ENCODE assay signal across 16 mouse cellular contexts in the genomic region with DNA sequence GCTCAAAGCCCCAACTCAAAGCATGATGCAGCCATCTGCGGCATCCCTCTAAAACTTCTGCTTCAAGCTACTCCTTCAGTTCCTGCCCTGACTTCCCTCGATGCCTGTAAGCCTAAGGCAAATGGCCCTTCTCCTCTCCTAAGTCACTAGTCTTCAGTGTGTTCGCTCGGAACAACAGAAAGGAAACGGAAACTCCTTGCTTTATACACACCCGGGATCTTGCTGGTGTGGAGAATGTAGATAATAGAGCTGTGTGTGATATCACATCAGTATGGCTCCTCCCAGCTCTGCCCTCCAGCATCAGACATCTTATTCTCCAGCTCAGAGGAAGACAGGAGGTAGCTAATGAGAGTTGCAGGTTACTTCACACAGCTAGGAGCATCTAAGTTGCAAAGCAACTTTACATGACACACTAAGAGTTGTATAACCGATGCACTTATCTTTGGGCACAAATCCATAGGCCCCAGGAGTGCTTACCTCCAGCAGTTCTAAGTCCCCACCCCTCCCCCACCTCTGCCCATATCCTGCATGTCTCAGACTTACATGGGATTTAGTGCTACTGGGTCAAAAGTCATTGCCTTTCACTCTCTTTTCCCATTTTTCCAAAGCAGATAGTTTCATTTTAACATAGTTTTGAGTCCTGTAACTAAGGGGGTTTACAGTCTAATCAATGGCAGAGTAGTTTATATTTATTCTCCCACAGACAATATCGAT. TPM values are rescaled to one million over a fixed set of nuclear protein-coding genes. Genes with fewer than 3 reads are reported as not detected.
A peak's percentile ranks its signal among the peaks of the same experiment; 100 is the strongest.
DNase-seq lines count a peak whose midpoint lies in the region; ATAC-seq lines count a peak whose summit lies in the region.
"Had no signal": no experiment of that assay in that cellular context is flagged by ENCODE, and none has a peak within 500 bp of the region (broad histone marks: within the 10 kb centered on the region; RNA-seq: fewer than 3 reads in every experiment).

No protein-coding gene starts in this region.

- DNase-seq in adipocyte (ENCODE audit: low spot score) (peak; percentile 61), MN1 (ENCODE audit: low spot score) (no peak)
- no peak for DNase-seq in hindbrain, embryonic 10.5 days (ENCODE audit: low spot score)
- DNase-seq in frontal cortex, adult 2 months (ENCODE audit: extremely low spot score in 1 of 2, low spot score in 1 of 2) = no peak
- DNase-seq: cerebellum, adult 2 months; spleen, adult 18-20 months; thymus, postnatal 25 days had no signal

- no peak overlapping the region for H3K4me3 ChIP-seq in intestine, embryonic 16.5 days (ENCODE audit: low read length)
- no peak overlapping the region for H3K4me3 ChIP-seq in intestine, embryonic 15.5 days (replicated peaks)
- peak overlapping the region; percentile 36 for H3K4me3 ChIP-seq in liver, embryonic 15.5 days (replicated peaks)
- H3K4me3 ChIP-seq in hindbrain, embryonic 10.5 days = no peak overlapping the region
- H3K4me3 ChIP-seq: embryonic facial prominence, embryonic 13.5 days; forebrain, embryonic 12.5 days; kidney, embryonic 15.5 days; limb, embryonic 15.5 days; midbrain, embryonic 10.5 days had no signal

- no peak overlapping the region for H3K9ac ChIP-seq in intestine, embryonic 16.5 days (ENCODE audit: low read depth, low read length)
- H3K9ac ChIP-seq in intestine, embryonic 15.5 days = no peak overlapping the region
- peak overlapping the region; percentile 26; the same call in 1 of the 2 replicates for H3K9ac ChIP-seq in liver, embryonic 15.5 days
- H3K9ac ChIP-seq: embryonic facial prominence, embryonic 13.5 days; forebrain, embryonic 12.5 days; kidney, embryonic 15.5 days; limb, embryonic 15.5 days had no signal

- H3K27me3 ChIP-seq in intestine, embryonic 16.5 days (replicated peaks; ENCODE audit: control insufficient read depth, insufficient read depth, low read length) = no peaks in the 10 kb centered on the region
- H3K27me3 ChIP-seq in intestine, embryonic 15.5 days (replicated peaks) = no peaks in the 10 kb centered on the region
- H3K27me3 ChIP-seq in liver, embryonic 15.5 days = peaks cover 9% of the 10 kb centered on the region; the same call in 1 of the 2 replicates
- peaks cover 17% of the 10 kb centered on the region for H3K27me3 ChIP-seq in hindbrain, embryonic 10.5 days (ENCODE audit: insufficient read depth, poor library complexity, severe bottlenecking)
- H3K27me3 ChIP-seq: kidney, embryonic 15.5 days had no signal

- no peaks in the 10 kb centered on the region for H3K9me3 ChIP-seq in intestine, embryonic 16.5 days (ENCODE audit: control insufficient read depth, low read length)
- H3K9me3 ChIP-seq in intestine, embryonic 15.5 days = no peaks in the 10 kb centered on the region
- no peaks in the 10 kb centered on the region for H3K9me3 ChIP-seq in liver, embryonic 15.5 days (replicated peaks)
- no peaks in the 10 kb centered on the region for H3K9me3 ChIP-seq in hindbrain, embryonic 10.5 days
- H3K9me3 ChIP-seq: embryonic facial prominence, embryonic 13.5 days; forebrain, embryonic 12.5 days; kidney, embryonic 15.5 days; limb, embryonic 15.5 days; midbrain, embryonic 10.5 days had no signal

- WGBS in intestine, embryonic 16.5 days = 71% methylated on average over 8 of the region's 8 CpGs
- 75% methylated on average over 8 of the region's 8 CpGs for WGBS in intestine, embryonic 15.5 days
- 26% methylated on average over 8 of the region's 8 CpGs for WGBS in liver, embryonic 15.5 days (ENCODE audit: insufficient replicate concordance)
- 84% methylated on average over 8 of the region's 8 CpGs for WGBS in hindbrain, embryonic 10.5 days

- H3K36me3 ChIP-seq in intestine, embryonic 16.5 days (ENCODE audit: control insufficient read depth, insufficient read depth, low read length) = no peaks in the 10 kb centered on the region
- no peaks in the 10 kb centered on the region for H3K36me3 ChIP-seq in intestine, embryonic 15.5 days
- H3K36me3 ChIP-seq in liver, embryonic 15.5 days (replicated peaks) = no peaks in the 10 kb centered on the region
- no peaks in the 10 kb centered on the region for H3K36me3 ChIP-seq in hindbrain, embryonic 10.5 days
- H3K36me3 ChIP-seq: embryonic facial prominence, embryonic 13.5 days; forebrain, embryonic 12.5 days; kidney, embryonic 15.5 days; limb, embryonic 15.5 days; midbrain, embryonic 10.5 days had no signal

- peaks cover 5% of the 10 kb centered on the region; the same call in 1 of the 2 replicates for H3K4me1 ChIP-seq in intestine, embryonic 16.5 days (ENCODE audit: control insufficient read depth, insufficient read depth, low read length)
- H3K4me1 ChIP-seq in intestine, embryonic 15.5 days (replicated peaks) = 0 out of 2 replicates have a peak, but pooled peaks cover 3% of the 10 kb centered on the region
- peaks cover 82% of the 10 kb centered on the region for H3K4me1 ChIP-seq in liver, embryonic 15.5 days (replicated peaks)
- H3K4me1 ChIP-seq in hindbrain, embryonic 10.5 days (replicated peaks) = peaks cover 9% of the 10 kb centered on the region
- H3K4me1 ChIP-seq: forebrain, embryonic 12.5 days had no signal

- H3K4me2 ChIP-seq in intestine, embryonic 16.5 days (ENCODE audit: low read depth, low read length) = no peak overlapping the region
- H3K4me2 ChIP-seq in intestine, embryonic 15.5 days (replicated peaks) = no peak overlapping the region
- H3K4me2 ChIP-seq in liver, embryonic 15.5 days = peak overlapping the region; percentile 66
- H3K4me2 ChIP-seq: embryonic facial prominence, embryonic 13.5 days; forebrain, embryonic 12.5 days; kidney, embryonic 15.5 days; limb, embryonic 15.5 days had no signal

- ATAC-seq in intestine, embryonic 16.5 days = 0 out of 2 replicates have a peak, but pooled peaks have one; percentile 23
- ATAC-seq in intestine, embryonic 15.5 days = no peak
- 0 out of 2 replicates have a peak, but pooled peaks have one; percentile 7 for ATAC-seq in common myeloid progenitor, adult 5-6 weeks (replicated peaks; ENCODE audit: low read depth, poor library complexity, severe bottlenecking)
- peak; percentile 87 for ATAC-seq in liver, embryonic 15.5 days (ENCODE audit: insufficient read depth)

- H3K27ac ChIP-seq in intestine, embryonic 16.5 days (ENCODE audit: low read length) = no peak overlapping the region
- H3K27ac ChIP-seq in intestine, embryonic 15.5 days = no peak overlapping the region
- H3K27ac ChIP-seq in liver, embryonic 15.5 days (replicated peaks) = peak overlapping the region; percentile 84
- H3K27ac ChIP-seq in hindbrain, embryonic 10.5 days = no peak overlapping the region
- H3K27ac ChIP-seq: embryonic facial prominence, embryonic 13.5 days; forebrain, embryonic 12.5 days; kidney, embryonic 15.5 days; limb, embryonic 15.5 days; midbrain, embryonic 10.5 days had no signal

RNA-seq across cellular contexts. Expression of gene Psen2, which starts 1.2 kb away (rescaled TPM):
- polyA plus RNA-seq in intestine, embryonic 16.5 days (2015; fragmentation: Nextera tagmentation; extraction: Ambion mirVana) = 22.6 and 25.2 TPM in 2 replicates
- polyA plus RNA-seq in intestine, embryonic 15.5 days (2015; fragmentation: Nextera tagmentation; extraction: Ambion mirVana) = 16.0 and 21.6 TPM in 2 replicates
- total RNA-seq in common myeloid progenitor, adult 5-6 weeks (2017) = 20.8 and 24.3 TPM in 2 replicates
- polyA plus RNA-seq in liver, embryonic 15.5 days (2015; fragmentation: Nextera tagmentation; extraction: Ambion mirVana) = 27.0 and 30.6 TPM in 2 replicates
- polyA plus RNA-seq in hindbrain, embryonic 10.5 days (2016; fragmentation: Nextera tagmentation; extraction: Ambion mirVana) = 6.8 and 8.3 TPM in 2 replicates
- polyA plus RNA-seq in frontal cortex, adult 2 months (2012; rRNA removed) = 22.4 and 23.9 TPM in 2 replicates
